Mouse (Mus musculus) urinary bladder, postnatal 4 days (tissue): ENCODE measurements at regions not wholly inside any gene's neighbourhood (a gene's known extent, or its start where the extent isn't known, plus 50 kb on each side); places are given as distances from the start of the nearest gene placed in this dataset.

ENCODE experiments used
- DNase-seq, 2 experiments: peaks; one replicate each; pipeline ENCODE4 v3.0.0; 2021 to 2022; ENCODE audit warnings: low spot score in 2 of 2

GRCm38 (mm10) chr14:80484256-80484655 lies 500.4 kb downstream of the Olfm4 start:
- no peak for DNase-seq

GRCm38 (mm10) chr14:80485149-80485548 lies 501.3 kb downstream of the Olfm4 start:
- DNase-seq = no peak

- no peak for DNase-seq
These were observed 502.7 kb downstream of the Olfm4 start for GRCm38 (mm10) chr14:80486605-80487004.

GRCm38 (mm10) chr14:80492043-80492900 lies 508.4 kb downstream of the Olfm4 start:
- no peak for DNase-seq

GRCm38 (mm10) chr14:80492901-80493279 lies 509.0 kb downstream of the Olfm4 start:
- DNase-seq = no peak

GRCm38 (mm10) chr14:80504351-80504750 lies 520.5 kb downstream of the Olfm4 start:
- no peak for DNase-seq

GRCm38 (mm10) chr14:80516626-80517025 lies 532.7 kb downstream of the Olfm4 start:
- DNase-seq = no peak

GRCm38 (mm10) chr14:80521216-80521615 lies 537.3 kb downstream of the Olfm4 start:
- no peak for DNase-seq

- DNase-seq = no peak
These were observed 537.8 kb downstream of the Olfm4 start for GRCm38 (mm10) chr14:80521631-80522030.

GRCm38 (mm10) chr14:80522536-80522935 lies 538.7 kb downstream of the Olfm4 start:
- DNase-seq = no peak

GRCm38 (mm10) chr14:80528419-80529028 lies 544.6 kb downstream of the Olfm4 start:
- DNase-seq = no peak

- DNase-seq = no peak
These were observed 552.3 kb downstream of the Olfm4 start for GRCm38 (mm10) chr14:80536044-80536745.

GRCm38 (mm10) chr14:80559950-80560349 lies 576.1 kb downstream of the Olfm4 start:
- DNase-seq = no peak
